Mouse (Mus musculus): ENCODE data around the gene Vstm2l.

Vstm2l gene

GRCm38 (mm10) chr2:157992501-157992900 lies 78.0 kb downstream of the Vstm2l start:
- no peak for DNase-seq (ENCODE audit: low read depth, low spot score)

Data from telencephalon, adult 2 months (tissue).